Mouse (Mus musculus): ENCODE measurements around the gene Dusp28. TPM values are rescaled to one million over a fixed set of nuclear protein-coding genes. Genes with fewer than 3 reads are reported as not detected.

Dusp28 gene
- polyA plus RNA-seq (2014; fragmentation: Nextera tagmentation; extraction: Ambion mirVana) = 9.6 and 12.1 TPM in 2 replicates

DNA sequence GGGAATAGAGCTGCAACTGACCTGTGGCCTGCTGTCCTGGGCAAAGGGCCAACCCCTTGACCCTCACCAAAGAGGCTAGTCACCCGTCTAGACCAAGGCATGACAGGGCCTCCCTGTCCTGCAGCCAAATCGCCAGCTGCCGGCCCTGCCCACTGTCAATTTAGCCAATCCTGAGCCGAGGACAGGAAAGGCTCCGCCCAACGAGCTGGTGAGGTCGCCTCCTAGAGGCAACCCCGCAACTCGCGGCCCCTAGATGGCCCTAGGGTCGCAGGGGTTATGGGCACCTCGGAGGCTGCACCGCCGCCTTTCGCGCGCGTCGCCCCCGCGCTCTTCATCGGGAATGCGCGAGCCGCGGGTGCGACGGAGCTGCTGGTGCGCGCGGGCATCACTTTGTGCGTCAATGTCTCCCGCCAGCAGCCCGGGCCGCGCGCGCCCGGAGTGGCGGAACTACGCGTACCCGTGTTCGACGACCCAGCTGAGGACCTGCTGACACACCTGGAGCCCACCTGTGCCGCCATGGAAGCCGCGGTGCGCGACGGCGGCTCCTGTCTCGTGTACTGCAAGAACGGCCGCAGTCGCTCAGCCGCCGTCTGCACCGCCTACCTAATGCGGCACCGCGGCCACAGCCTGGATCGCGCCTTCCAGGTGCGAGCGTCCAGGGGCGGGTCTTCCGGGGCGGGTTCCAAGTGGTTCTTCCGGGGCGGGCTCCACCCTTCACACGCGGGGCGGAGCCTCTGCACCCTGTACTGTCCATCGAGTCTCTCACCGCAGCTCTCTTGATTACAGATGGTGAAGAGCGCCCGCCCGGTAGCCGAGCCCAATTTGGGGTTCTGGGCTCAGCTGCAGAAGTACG, at the start of gene Dusp28:
Gene Dusp28 (plus strand): TSS at position 203 of the 853 bp plus-strand sequence.
- peak; percentile 93 for ATAC-seq (ENCODE audit: insufficient number of reproducible peaks, insufficient read depth, low FRiP score, low read depth)
- WGBS = under 1% methylated on average over 81 of the region's 81 CpGs
- peak within 1 kb of the TSS; percentile 70 for H3K4me3 ChIP-seq (ENCODE audit: low read depth, low read length)
- H3K9me3 ChIP-seq (ENCODE audit: control insufficient read depth, low read depth, low read length) = no peaks in the 10 kb centered on the region
- peak within 1 kb of the TSS; percentile 69 for H3K27ac ChIP-seq (ENCODE audit: low read length)
- no peaks in the 10 kb centered on the region for H3K36me3 ChIP-seq (ENCODE audit: control insufficient read depth, insufficient read depth, low read length)
- peaks cover 22% of the 10 kb centered on the region for H3K4me1 ChIP-seq (ENCODE audit: control insufficient read depth, insufficient read depth, low read length)
- peak within 1 kb of the TSS; percentile 41 for H3K9ac ChIP-seq (replicated peaks; ENCODE audit: low read depth, low read length)
- no peaks in the 10 kb centered on the region for H3K27me3 ChIP-seq (ENCODE audit: control insufficient read depth, insufficient read depth, low read length)
- peak within 1 kb of the TSS; percentile 63 for H3K4me2 ChIP-seq (replicated peaks; ENCODE audit: low read depth, low read length)

GRCm38 (mm10) chr1:92861503-92861902, 45.3 kb upstream of the Dusp28 start:
- Histone ChIP-seq H3K9ac (replicated peaks; ENCODE audit: low read depth, low read length) (no peak overlapping the region), H3K9me3 (ENCODE audit: control insufficient read depth, low read depth, low read length) (no peaks in the 10 kb centered on the region), H3K4me2 (replicated peaks; ENCODE audit: low read depth, low read length) (no peak overlapping the region), H3K4me1 (ENCODE audit: control insufficient read depth, insufficient read depth, low read length) (no peaks in the 10 kb centered on the region), H3K27ac (ENCODE audit: low read length) (no peak overlapping the region), H3K27me3 (ENCODE audit: control insufficient read depth, insufficient read depth, low read length) (no peaks in the 10 kb centered on the region), H3K4me3 (ENCODE audit: low read depth, low read length) (no peak overlapping the region), H3K36me3 (ENCODE audit: control insufficient read depth, insufficient read depth, low read length) (peaks cover 25% of the 10 kb centered on the region)
- ATAC-seq (ENCODE audit: insufficient number of reproducible peaks, insufficient read depth, low FRiP score, low read depth) = no peak
- 76% methylated on average over 6 of the region's 6 CpGs for WGBS

GRCm38 (mm10) chr1:92863268-92863667, 43.5 kb upstream of the Dusp28 start:
- H3K4me3 ChIP-seq (ENCODE audit: low read depth, low read length) = no peak overlapping the region
- no peak overlapping the region for H3K27ac ChIP-seq (ENCODE audit: low read length)
- no peak overlapping the region for H3K4me2 ChIP-seq (replicated peaks; ENCODE audit: low read depth, low read length)
- peaks cover 10% of the 10 kb centered on the region; the same call in 1 of the 2 replicates for H3K36me3 ChIP-seq (ENCODE audit: control insufficient read depth, insufficient read depth, low read length)
- 83% methylated on average over 4 of the region's 4 CpGs for WGBS
- no peaks in the 10 kb centered on the region for H3K9me3 ChIP-seq (ENCODE audit: control insufficient read depth, low read depth, low read length)
- no peak overlapping the region for H3K9ac ChIP-seq (replicated peaks; ENCODE audit: low read depth, low read length)
- no peaks in the 10 kb centered on the region for H3K4me1 ChIP-seq (ENCODE audit: control insufficient read depth, insufficient read depth, low read length)
- no peak for ATAC-seq (ENCODE audit: insufficient number of reproducible peaks, insufficient read depth, low FRiP score, low read depth)
- H3K27me3 ChIP-seq (ENCODE audit: control insufficient read depth, insufficient read depth, low read length) = no peaks in the 10 kb centered on the region

- ATAC-seq (ENCODE audit: insufficient number of reproducible peaks, insufficient read depth, low FRiP score, low read depth) = no peak
- H3K27ac ChIP-seq (ENCODE audit: low read length) = no peak overlapping the region
- H3K4me2 ChIP-seq (replicated peaks; ENCODE audit: low read depth, low read length) = no peak overlapping the region
- H3K36me3 ChIP-seq (ENCODE audit: control insufficient read depth, insufficient read depth, low read length) = no peaks in the 10 kb centered on the region
- 73% methylated on average over 2 of the region's 2 CpGs for WGBS
- H3K9me3 ChIP-seq (ENCODE audit: control insufficient read depth, low read depth, low read length) = no peaks in the 10 kb centered on the region
- H3K9ac ChIP-seq (replicated peaks; ENCODE audit: low read depth, low read length) = no peak overlapping the region
- H3K4me1 ChIP-seq (ENCODE audit: control insufficient read depth, insufficient read depth, low read length) = no peaks in the 10 kb centered on the region
- no peak overlapping the region for H3K4me3 ChIP-seq (ENCODE audit: low read depth, low read length)
- no peaks in the 10 kb centered on the region for H3K27me3 ChIP-seq (ENCODE audit: control insufficient read depth, insufficient read depth, low read length)
Observed at GRCm38 (mm10) chr1:92866170-92866569, 40.6 kb upstream of the Dusp28 start.

DNA sequence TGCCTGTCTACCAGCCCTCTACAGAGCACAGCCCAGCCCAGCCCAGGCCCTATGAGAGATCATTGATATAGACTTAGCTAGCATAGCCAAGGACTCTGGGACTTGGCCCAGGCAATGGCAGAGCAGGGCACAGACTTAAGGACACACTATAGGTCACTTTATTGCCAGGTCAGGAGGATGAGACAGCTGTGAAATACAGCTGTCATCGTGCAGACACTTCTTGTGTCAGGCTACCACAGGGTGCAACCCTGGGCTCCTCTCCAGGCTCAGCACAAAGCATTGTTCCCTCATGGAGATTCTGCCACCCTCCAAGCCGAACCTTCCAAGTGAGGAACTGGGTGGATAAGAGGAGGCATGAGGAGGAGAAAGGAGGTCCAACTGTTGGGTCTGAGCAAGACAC, 36.8 kb upstream of the Dusp28 start:
- H3K27ac ChIP-seq (ENCODE audit: low read length) = no peak overlapping the region
- H3K36me3 ChIP-seq (ENCODE audit: control insufficient read depth, insufficient read depth, low read length) = no peaks in the 10 kb centered on the region
- H3K4me2 ChIP-seq (replicated peaks; ENCODE audit: low read depth, low read length) = no peak overlapping the region
- no peaks in the 10 kb centered on the region for H3K4me1 ChIP-seq (ENCODE audit: control insufficient read depth, insufficient read depth, low read length)
- no peaks in the 10 kb centered on the region for H3K9me3 ChIP-seq (ENCODE audit: control insufficient read depth, low read depth, low read length)
- ATAC-seq (ENCODE audit: insufficient number of reproducible peaks, insufficient read depth, low FRiP score, low read depth) = no peak
- WGBS = 82% methylated on average over 2 of the region's 2 CpGs
- no peak overlapping the region for H3K4me3 ChIP-seq (ENCODE audit: low read depth, low read length)
- H3K9ac ChIP-seq (replicated peaks; ENCODE audit: low read depth, low read length) = no peak overlapping the region
- H3K27me3 ChIP-seq (ENCODE audit: control insufficient read depth, insufficient read depth, low read length) = no peaks in the 10 kb centered on the region

DNA sequence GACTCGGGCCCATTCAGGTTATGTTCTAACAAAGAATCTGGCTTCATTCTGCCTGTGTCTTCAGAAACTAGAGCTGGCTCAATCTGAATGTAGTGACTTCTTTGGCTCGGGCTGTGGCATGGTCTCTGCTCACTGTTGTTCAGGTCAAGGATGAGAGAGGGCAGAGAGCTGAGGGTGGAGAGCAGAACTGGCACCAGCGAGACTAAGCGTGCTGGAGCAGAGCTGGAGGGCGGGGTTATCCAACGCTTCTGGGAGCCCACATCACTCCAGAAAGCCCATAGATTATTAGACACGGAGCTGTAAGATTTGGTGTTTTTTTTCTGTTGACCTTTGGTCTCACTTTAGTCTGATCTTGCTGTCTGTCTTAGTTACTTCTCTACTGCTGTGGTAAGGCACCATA, 34.1 kb upstream of the Dusp28 start:
- H3K9me3 ChIP-seq (ENCODE audit: control insufficient read depth, low read depth, low read length) = no peaks in the 10 kb centered on the region
- no peak overlapping the region for H3K4me2 ChIP-seq (replicated peaks; ENCODE audit: low read depth, low read length)
- no peaks in the 10 kb centered on the region for H3K27me3 ChIP-seq (ENCODE audit: control insufficient read depth, insufficient read depth, low read length)
- H3K4me1 ChIP-seq (ENCODE audit: control insufficient read depth, insufficient read depth, low read length) = no peaks in the 10 kb centered on the region
- no peak overlapping the region for H3K9ac ChIP-seq (replicated peaks; ENCODE audit: low read depth, low read length)
- no peak overlapping the region for H3K4me3 ChIP-seq (ENCODE audit: low read depth, low read length)
- H3K36me3 ChIP-seq (ENCODE audit: control insufficient read depth, insufficient read depth, low read length) = no peaks in the 10 kb centered on the region
- WGBS = 80% methylated on average over 7 of the region's 7 CpGs
- no peak for ATAC-seq (ENCODE audit: insufficient number of reproducible peaks, insufficient read depth, low FRiP score, low read depth)
- no peak overlapping the region for H3K27ac ChIP-seq (ENCODE audit: low read length)

DNA sequence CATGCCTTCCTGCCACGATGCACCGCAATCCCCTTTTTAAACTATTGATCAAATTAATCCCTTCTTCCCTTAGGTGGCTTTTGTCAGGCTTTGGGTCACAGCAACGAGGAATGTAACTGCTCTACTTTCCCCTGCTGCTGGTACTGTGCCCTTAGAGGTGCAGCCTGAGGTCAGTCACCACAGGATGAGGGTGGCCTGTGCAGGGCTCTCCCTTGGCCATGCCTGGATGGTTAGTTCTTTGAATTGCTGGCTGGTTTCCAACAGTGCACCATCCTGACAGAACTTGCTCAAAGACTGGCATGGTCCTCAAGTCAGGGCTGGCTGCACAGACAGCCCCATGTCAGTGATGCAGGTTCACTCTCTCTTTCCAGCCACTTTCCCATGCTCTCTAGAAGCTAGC, 32.8 kb upstream of the Dusp28 start:
- Histone ChIP-seq H3K9me3 (ENCODE audit: control insufficient read depth, low read depth, low read length) (no peaks in the 10 kb centered on the region), H3K36me3 (ENCODE audit: control insufficient read depth, insufficient read depth, low read length) (no peaks in the 10 kb centered on the region), H3K4me2 (replicated peaks; ENCODE audit: low read depth, low read length) (no peak overlapping the region), H3K27me3 (ENCODE audit: control insufficient read depth, insufficient read depth, low read length) (no peaks in the 10 kb centered on the region), H3K9ac (replicated peaks; ENCODE audit: low read depth, low read length) (no peak overlapping the region), H3K4me3 (ENCODE audit: low read depth, low read length) (no peak overlapping the region), H3K4me1 (ENCODE audit: control insufficient read depth, insufficient read depth, low read length) (no peaks in the 10 kb centered on the region), H3K27ac (ENCODE audit: low read length) (no peak overlapping the region)
- WGBS = 76% methylated on average over 3 of the region's 3 CpGs
- no peak for ATAC-seq (ENCODE audit: insufficient number of reproducible peaks, insufficient read depth, low FRiP score, low read depth)

DNA sequence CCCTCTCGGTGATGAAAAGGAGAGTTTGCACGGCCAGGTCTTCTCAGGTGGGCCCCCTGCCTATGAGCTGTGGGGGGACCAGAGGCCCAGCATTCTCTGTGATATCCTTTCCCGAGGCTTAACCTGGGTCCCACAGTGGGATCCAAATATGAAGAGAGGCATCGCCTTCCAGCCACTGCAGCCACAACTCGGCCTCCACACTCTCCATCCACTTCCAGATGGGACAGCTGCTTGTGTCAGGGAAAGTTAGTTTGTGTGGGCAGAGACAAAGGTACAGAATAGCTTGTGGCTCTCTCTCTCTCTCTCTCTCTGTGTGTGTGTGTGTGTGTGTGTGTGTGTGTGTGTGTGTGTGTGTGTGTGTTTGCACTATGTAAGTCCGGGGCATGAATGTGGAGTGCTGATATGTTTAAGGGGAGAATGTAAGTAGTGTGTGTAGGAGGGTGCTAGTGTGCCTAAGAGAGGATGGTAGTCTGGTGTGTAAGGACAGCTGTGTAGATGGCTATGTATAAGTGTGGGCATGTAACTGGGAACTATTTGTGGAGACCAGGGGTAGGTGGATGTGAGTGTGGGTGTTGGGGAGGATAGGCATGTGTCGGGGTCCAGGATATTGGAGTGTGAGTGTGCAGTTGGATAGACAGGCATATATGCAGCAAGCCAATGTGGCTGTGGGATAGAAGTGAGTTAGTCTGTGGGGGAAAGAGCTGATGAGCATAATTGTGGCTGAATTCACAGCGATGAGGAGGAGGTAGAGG, 31.2 kb upstream of the Dusp28 start:
- no peak for ATAC-seq (ENCODE audit: insufficient number of reproducible peaks, insufficient read depth, low FRiP score, low read depth)
- H3K4me3 ChIP-seq (ENCODE audit: low read depth, low read length) = no peak overlapping the region
- no peaks in the 10 kb centered on the region for H3K36me3 ChIP-seq (ENCODE audit: control insufficient read depth, insufficient read depth, low read length)
- no peaks in the 10 kb centered on the region for H3K27me3 ChIP-seq (ENCODE audit: control insufficient read depth, insufficient read depth, low read length)
- 78% methylated on average over 8 of the region's 8 CpGs for WGBS
- H3K27ac ChIP-seq (ENCODE audit: low read length) = no peak overlapping the region
- H3K9me3 ChIP-seq (ENCODE audit: control insufficient read depth, low read depth, low read length) = no peaks in the 10 kb centered on the region
- no peaks in the 10 kb centered on the region for H3K4me1 ChIP-seq (ENCODE audit: control insufficient read depth, insufficient read depth, low read length)
- no peak overlapping the region for H3K9ac ChIP-seq (replicated peaks; ENCODE audit: low read depth, low read length)
- no peak overlapping the region for H3K4me2 ChIP-seq (replicated peaks; ENCODE audit: low read depth, low read length)
